Mouse (Mus musculus): Measurements from ENCODE around the gene Capn2.

- no peak for TF ChIP-seq CTCF (IDR thresholded peaks at IDR 0.05)
- TF ChIP-seq EP300 (IDR thresholded peaks at IDR 0.05; ENCODE audit: insufficient read depth, low read depth, low read length): no peak
Observed at GRCm38 (mm10) chr1:182465309-182465708, 52.1 kb downstream of the Capn2 start.
